Mouse (Mus musculus) stomach, embryonic 16.5 days (tissue): ENCODE measurements around the gene St3gal3. TPM values are rescaled to one million over a fixed set of nuclear protein-coding genes. Genes with fewer than 3 reads are reported as not detected.

Experiments used
- ATAC-seq: fragments of 200-750 bp; cut with Nextera tagmentation; 2 replicates; pipeline ENCODE4 v1.8.0; 2017; ENCODE audit warnings: moderate number of reproducible peaks, moderate TSS enrichment; ENCODE audit not compliant: insufficient read depth, low FRiP score
- H3K27ac ChIP-seq: fragments of 300-500 bp; sonication (generic); 2 replicates; pipeline ENCODE4 v1.5.1; 2014; ENCODE audit warnings: low read length
- H3K27me3 ChIP-seq: fragments of 300-500 bp; sonication (generic); 2 replicates; pipeline ENCODE4 v1.6.1; 2014; ENCODE audit warnings: low read length, control low read depth, mixed read lengths; ENCODE audit not compliant: control insufficient read depth, insufficient read depth
- H3K36me3 ChIP-seq: fragments of 300-500 bp; sonication (generic); 2 replicates; pipeline ENCODE4 v1.6.1; 2014; ENCODE audit warnings: low read length; ENCODE audit not compliant: control insufficient read depth, insufficient read depth
- H3K4me1 ChIP-seq: fragments of 300-500 bp; sonication (generic); 2 replicates; pipeline ENCODE4 v1.6.1; 2014; ENCODE audit warnings: low read length, control low read depth, mixed read lengths; ENCODE audit not compliant: control insufficient read depth, insufficient read depth
- H3K4me2 ChIP-seq: fragments of 300-500 bp; sonication (generic); 2 replicates; pipeline ENCODE4 v1.6.1; 2014; ENCODE audit warnings: low read depth, low read length, mixed read lengths
- H3K4me3 ChIP-seq: fragments of 300-500 bp; sonication (generic); replicated peaks from 2 replicates; pipeline ENCODE4 v1.5.1; 2014; ENCODE audit warnings: mild to moderate bottlenecking, low read length
- H3K9ac ChIP-seq: fragments of 300-500 bp; sonication (generic); 2 replicates; pipeline ENCODE4 v1.6.1; 2014; ENCODE audit warnings: low read length
- H3K9me3 ChIP-seq: fragments of 300-500 bp; sonication (generic); replicated peaks from 2 replicates; pipeline ENCODE4 v1.6.1; 2016; ENCODE audit warnings: low read length, control low read depth; ENCODE audit not compliant: control insufficient read depth
- WGBS: fragments of 180-500 bp; shearing (Covaris S2); extraction: QIAGEN DNeasy Blood & Tissue Kit; methylation state at CpG from one replicate; pipeline ENCODE4 v1.1.7; 2014; 5-methylcytosine and 5-hydroxymethylcytosine counted together
- polyA plus RNA-seq: library from polyadenylated mRNA; unstranded; fragments of >200 nt; fragmentation: Nextera tagmentation; extraction: Ambion mirVana; gene quantifications from 2 replicates; pipeline ENCODE4 v1.2.1, GENCODE M21; 2015

The St3gal3 gene
- polyA plus RNA-seq, 1 experiment from 2014 or later = 5.2 TPM

DNA sequence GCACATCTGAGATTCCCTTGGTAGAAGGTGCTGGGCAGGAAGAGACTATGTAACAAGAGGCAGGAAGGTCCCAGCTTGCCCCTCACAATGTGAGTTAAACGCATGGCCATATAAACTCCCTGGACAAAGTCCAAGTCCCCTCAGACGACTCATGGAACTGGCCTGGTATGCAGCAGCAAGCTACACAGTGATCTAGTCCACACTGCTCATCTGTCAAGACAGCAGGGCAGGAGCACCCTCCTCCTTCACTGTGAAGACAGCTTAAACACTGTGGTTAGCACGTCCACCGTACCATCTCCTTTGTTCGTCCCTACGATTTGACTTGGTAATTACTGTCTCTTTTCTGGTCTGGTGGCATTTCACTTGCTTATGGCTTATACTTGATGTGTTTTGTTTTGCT is 104.8 kb downstream of the St3gal3 start:
- H3K9me3 ChIP-seq = no peaks in the 10 kb centered on the region
- H3K4me2 ChIP-seq = no peak overlapping the region
- peaks cover 9% of the 10 kb centered on the region; the same call in 1 of the 2 replicates for H3K4me1 ChIP-seq
- peak overlapping the region; percentile 39; the same call in 1 of the 2 replicates for H3K27ac ChIP-seq
- no peak overlapping the region for H3K9ac ChIP-seq
- H3K4me3 ChIP-seq = no peak overlapping the region
- ATAC-seq = no peak
- WGBS = 50% methylated on average over 6 of the region's 6 CpGs
- H3K27me3 ChIP-seq = no peaks in the 10 kb centered on the region
- H3K36me3 ChIP-seq = no peaks in the 10 kb centered on the region; the same call in 1 of the 2 replicates

DNA sequence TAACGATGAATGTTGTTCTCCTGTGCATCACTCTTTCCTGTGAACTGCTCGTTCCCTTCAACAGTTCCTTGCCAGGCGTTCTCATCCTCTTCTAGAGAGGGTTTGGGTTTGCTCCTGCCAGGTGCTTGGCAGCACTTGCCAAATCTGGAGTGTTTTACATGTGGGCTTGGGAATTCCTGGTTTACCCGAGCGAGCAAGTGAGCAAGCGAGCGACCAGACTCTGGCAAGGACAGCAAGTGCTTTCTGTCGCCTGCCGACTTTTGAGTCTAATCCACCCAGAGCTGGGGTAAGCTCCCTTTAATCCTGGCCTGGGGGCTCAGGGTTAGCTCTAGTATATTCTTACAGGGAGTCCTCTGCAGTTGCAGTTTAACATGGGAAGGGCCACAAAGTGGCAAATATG is 105.7 kb downstream of the St3gal3 start:
- ATAC-seq = no peak
- Histone ChIP-seq H3K9me3 (no peaks in the 10 kb centered on the region), H3K36me3 (no peaks in the 10 kb centered on the region; the same call in 1 of the 2 replicates), H3K27me3 (no peaks in the 10 kb centered on the region), H3K9ac (no peak overlapping the region), H3K4me1 (peaks cover 9% of the 10 kb centered on the region; the same call in 1 of the 2 replicates), H3K4me2 (no peak overlapping the region), H3K27ac (no peak overlapping the region), H3K4me3 (no peak overlapping the region)
- WGBS = 66% methylated on average over 9 of the region's 9 CpGs

DNA sequence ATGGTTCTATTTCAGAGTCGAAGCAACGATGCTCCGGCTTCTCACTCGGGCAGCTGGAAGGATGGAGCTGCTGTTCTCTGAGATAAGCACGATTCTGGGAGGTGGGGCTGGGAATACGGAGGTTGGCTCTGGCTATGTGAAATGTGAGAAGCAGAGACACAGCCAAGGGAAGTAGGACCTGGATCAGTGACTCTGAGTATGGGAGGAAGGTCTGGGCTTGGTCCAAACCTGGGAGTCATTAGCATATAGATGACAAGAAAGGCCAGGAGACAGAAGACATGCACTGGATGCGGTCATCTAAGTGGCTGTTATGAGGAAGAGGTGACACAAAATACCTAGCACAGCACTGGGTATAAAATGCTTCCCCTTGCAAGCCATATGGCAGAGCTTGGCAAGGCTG is 108.8 kb downstream of the St3gal3 start:
- 62% methylated on average over 7 of the region's 7 CpGs for WGBS
- Histone ChIP-seq H3K27ac (no peak overlapping the region), H3K9ac (no peak overlapping the region), H3K27me3 (no peaks in the 10 kb centered on the region), H3K9me3 (no peaks in the 10 kb centered on the region), H3K4me1 (peaks cover 12% of the 10 kb centered on the region), H3K36me3 (no peaks in the 10 kb centered on the region; the same call in 1 of the 2 replicates), H3K4me2 (no peak overlapping the region), H3K4me3 (no peak overlapping the region)
- no peak for ATAC-seq

DNA sequence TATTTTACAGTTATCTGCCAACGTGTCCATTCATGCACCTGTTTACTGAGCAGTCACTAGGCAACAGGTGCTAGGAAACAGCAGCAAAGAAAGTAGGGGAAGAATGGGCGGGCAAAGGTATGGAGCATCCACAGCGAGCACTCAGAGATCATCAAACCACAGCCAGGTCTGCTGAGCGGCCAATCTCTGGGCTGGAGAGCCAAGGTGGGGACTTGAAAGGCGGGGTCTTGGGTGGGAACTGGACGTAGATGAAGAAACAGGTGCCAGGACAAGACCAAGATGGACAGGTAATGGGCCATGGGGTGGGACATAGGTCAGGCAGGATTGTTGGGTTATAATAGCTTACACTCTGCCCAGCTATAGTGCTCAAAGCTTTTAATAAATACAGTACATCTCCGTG is 109.3 kb downstream of the St3gal3 start:
- H3K4me1 ChIP-seq = peaks cover 9% of the 10 kb centered on the region
- H3K27ac ChIP-seq = no peak overlapping the region
- WGBS = 82% methylated on average over 7 of the region's 7 CpGs
- no peak overlapping the region for H3K4me2 ChIP-seq
- H3K27me3 ChIP-seq = no peaks in the 10 kb centered on the region
- H3K4me3 ChIP-seq = no peak overlapping the region
- no peak for ATAC-seq
- H3K9me3 ChIP-seq = no peaks in the 10 kb centered on the region
- no peak overlapping the region for H3K9ac ChIP-seq
- no peaks in the 10 kb centered on the region; the same call in 1 of the 2 replicates for H3K36me3 ChIP-seq

DNA sequence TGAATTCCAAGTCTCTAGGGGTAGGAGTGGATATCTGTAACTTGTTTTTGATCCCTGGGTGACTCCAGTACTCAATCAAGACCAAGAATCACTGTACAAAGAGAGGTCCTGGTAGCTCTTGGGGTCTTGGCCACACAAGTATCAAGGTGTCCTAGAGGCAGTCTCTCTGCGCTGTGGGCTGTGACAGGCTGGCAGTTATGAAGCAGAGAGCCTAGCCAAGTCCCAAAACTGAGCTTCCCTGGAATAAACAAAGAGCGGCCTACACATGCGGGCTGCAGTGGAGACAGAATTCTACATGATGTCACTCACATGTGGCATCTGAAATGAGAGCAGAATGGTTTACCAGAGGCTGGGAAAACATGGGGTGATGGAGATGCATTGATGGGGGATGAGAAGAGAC is 111.9 kb downstream of the St3gal3 start:
- ATAC-seq = no peak
- WGBS = 76% methylated on average over 3 of the region's 3 CpGs
- Histone ChIP-seq H3K36me3 (no peaks in the 10 kb centered on the region; the same call in 1 of the 2 replicates), H3K27ac (no peak overlapping the region), H3K4me2 (no peak overlapping the region), H3K4me1 (peaks cover 9% of the 10 kb centered on the region; the same call in 1 of the 2 replicates), H3K27me3 (no peaks in the 10 kb centered on the region), H3K9me3 (no peaks in the 10 kb centered on the region), H3K4me3 (no peak overlapping the region), H3K9ac (no peak overlapping the region)

DNA sequence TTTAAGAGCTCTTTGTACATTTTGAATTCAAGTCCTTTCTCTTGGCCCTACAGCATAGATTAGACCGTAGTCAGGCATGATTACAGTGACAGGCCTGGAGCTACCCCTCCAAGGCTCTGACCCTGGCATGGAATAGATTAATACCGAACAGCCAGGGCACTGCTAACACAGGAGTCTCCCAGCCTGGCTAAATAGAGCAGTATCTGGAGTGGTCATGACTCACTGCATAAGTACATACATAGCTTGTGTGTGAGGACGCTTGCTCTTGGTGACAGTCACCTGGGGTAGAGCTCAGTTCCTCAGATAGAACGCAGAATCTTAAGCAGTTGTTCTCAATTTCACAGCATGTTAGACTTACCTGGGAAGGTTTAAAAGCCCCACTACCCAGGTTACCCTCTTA is 112.3 kb downstream of the St3gal3 start:
- Histone ChIP-seq H3K27ac (no peak overlapping the region), H3K36me3 (no peaks in the 10 kb centered on the region; the same call in 1 of the 2 replicates), H3K9me3 (no peaks in the 10 kb centered on the region), H3K4me3 (no peak overlapping the region), H3K4me1 (peaks cover 9% of the 10 kb centered on the region; the same call in 1 of the 2 replicates), H3K4me2 (no peak overlapping the region), H3K9ac (no peak overlapping the region), H3K27me3 (no peaks in the 10 kb centered on the region)
- peak; percentile 56; the same call in 1 of the 2 replicates for ATAC-seq
- WGBS = 72% methylated on average over 4 of the region's 4 CpGs

DNA sequence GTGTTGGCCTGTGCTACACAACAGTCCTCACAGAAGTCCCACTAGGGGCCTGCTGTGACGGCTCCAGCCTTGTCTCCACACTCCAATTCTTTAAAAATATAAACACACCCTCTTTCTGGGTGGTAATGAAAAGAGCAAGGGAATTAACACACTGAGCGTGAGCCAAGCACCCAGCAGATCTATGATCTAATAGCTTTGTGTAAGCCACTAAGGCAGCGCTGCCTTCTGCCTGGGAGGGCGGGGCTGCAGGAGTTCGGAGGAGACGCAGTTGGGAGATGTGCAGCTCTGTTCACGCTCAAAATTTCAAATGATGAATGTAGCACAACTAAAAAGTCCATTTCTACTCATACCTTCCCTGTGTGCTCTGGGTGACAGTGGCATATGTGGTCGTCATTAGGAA is 115.1 kb downstream of the St3gal3 start:
- Histone ChIP-seq H3K4me2 (no peak overlapping the region), H3K9me3 (no peaks in the 10 kb centered on the region), H3K27ac (no peak overlapping the region), H3K27me3 (no peaks in the 10 kb centered on the region), H3K36me3 (no peaks in the 10 kb centered on the region), H3K4me1 (peaks cover 30% of the 10 kb centered on the region; the same call in 1 of the 2 replicates), H3K4me3 (no peak overlapping the region), H3K9ac (no peak overlapping the region)
- 52% methylated on average over 8 of the region's 8 CpGs for WGBS
- ATAC-seq = peak; percentile 14; the same call in 1 of the 2 replicates

DNA sequence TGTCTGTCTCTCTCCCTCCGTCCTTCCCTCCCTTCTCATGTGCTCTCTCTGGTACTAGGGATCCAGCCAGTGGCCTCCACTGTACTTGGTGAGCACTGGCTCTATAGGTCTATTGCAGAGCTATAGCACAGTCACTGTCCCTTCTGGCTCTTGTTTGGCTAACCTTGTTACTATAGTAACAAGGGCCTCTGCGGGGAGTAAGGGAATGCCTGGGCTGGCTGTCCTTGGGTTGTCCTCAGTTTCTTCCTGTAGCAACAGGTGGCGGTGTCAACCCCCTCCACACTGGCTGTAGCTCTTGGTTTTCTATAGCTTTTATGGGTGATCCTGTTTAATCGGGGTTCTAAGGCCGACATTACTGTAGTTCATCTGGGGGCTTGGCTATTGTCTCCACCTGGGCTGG is 115.5 kb downstream of the St3gal3 start:
- Histone ChIP-seq H3K4me3 (no peak overlapping the region), H3K36me3 (no peaks in the 10 kb centered on the region), H3K4me1 (peaks cover 30% of the 10 kb centered on the region; the same call in 1 of the 2 replicates), H3K9ac (no peak overlapping the region), H3K9me3 (no peaks in the 10 kb centered on the region), H3K4me2 (no peak overlapping the region), H3K27me3 (no peaks in the 10 kb centered on the region), H3K27ac (no peak overlapping the region)
- WGBS = 67% methylated on average over 5 of the region's 5 CpGs
- ATAC-seq = no peak

DNA sequence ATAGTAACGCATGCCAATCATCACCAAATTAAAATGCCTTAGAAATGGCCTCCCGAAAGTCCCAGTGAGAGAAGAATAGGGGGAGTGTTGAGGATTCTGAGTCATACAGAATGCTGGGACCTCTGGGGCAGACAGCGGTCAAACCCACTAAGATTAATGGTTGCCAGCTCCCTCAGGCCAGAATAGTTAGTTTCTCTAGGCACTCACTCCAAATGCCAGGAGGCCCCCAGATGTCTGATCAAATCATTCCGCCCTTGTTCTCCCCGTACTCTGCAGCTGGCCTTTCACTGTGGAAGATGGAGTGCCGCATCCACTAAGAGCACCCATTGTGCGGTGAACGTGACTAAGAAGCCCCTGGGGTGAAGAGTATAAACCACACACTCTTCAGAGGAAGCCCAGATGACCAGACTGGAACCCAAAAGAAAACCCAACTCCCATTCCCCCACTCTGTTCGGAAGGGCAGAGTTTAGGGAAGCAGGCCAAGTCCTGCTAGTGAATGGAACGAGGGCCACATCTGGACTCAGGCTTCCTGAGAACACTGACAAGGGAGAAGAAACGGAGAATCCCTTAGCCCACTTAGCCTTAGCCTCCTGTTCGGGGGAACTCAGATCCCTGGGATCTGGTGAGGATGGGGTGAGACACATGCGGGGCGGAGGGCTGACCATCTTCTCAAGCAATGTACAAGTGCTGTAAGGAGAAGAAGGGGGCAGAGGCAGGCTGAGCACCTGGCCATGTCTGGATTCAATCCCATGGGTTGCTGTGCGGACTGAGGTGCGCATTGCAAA is 117.5 kb downstream of the St3gal3 start:
- no peak for ATAC-seq

More for the DNA sequence above, 117.5 kb downstream of the St3gal3 start:
- Histone ChIP-seq H3K9ac (peak overlapping the region; percentile 26; the same call in 1 of the 2 replicates), H3K27me3 (no peaks in the 10 kb centered on the region), H3K36me3 (no peaks in the 10 kb centered on the region), H3K4me3 (no peak overlapping the region), H3K27ac (no peak overlapping the region), H3K9me3 (no peaks in the 10 kb centered on the region), H3K4me2 (no peak overlapping the region), H3K4me1 (peaks cover 32% of the 10 kb centered on the region; the same call in 1 of the 2 replicates)
- WGBS = 68% methylated on average over 16 of the region's 16 CpGs
